Mouse (Mus musculus): ENCODE results near the gene Yy1.

Yy1 gene

GRCm38 (mm10) chr12:108792546-108793452, at the start of gene Yy1:
Yy1 (plus strand) TSS chr12:108792973.
- DNase-seq (ENCODE audit: low read depth, low spot score): peak; percentile 100

- no peak for DNase-seq (ENCODE audit: low read depth, low spot score)
Observed at GRCm38 (mm10) chr12:108745990-108746389, 46.8 kb upstream of the Yy1 start.

GRCm38 (mm10) chr12:108749019-108749418, 43.8 kb upstream of the Yy1 start:
- no peak for DNase-seq (ENCODE audit: low read depth, low spot score)

DNA sequence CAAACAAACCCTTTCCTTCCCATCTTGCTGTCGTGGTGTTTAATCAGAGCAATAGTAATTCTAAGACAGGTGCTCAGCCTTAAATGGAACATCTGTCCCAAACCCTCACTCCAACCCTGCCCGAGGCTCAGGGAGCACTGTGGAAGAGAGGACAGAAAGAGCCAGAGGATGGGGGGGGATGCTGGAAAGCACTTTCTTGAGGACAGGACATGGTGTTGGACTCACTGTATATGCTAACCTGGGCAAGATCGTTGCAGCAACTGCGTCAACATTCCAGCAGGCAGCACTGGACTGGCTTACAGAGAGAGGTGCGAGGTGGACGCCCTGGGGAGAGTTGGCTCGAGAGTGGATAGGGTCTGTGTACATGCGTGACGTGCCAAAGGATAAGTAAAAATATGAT, 43.3 kb upstream of the Yy1 start:
- no peak for DNase-seq (ENCODE audit: low read depth, low spot score)

- DNase-seq (ENCODE audit: low read depth, low spot score): no peak
Observed at GRCm38 (mm10) chr12:108750226-108750625, 42.5 kb upstream of the Yy1 start.

DNA sequence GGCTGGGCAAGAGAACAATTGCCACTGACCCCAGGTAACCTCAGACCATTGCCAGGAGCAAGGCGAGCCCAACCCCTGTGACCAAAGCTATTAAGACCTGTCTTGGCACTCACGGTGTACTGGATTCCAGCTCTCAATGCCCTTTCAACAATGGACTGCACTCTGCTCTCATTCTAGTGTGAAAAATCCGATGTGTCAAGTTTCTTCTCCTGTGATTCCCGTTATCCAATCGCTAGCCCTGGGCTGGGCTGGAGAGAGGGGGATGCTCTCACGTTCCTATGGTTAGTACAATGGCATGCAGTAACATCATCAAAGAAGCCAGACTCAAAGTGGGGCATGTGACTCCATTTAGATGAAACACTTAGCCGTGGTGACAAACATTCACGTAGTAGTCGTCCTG, 41.0 kb upstream of the Yy1 start:
- no peak for DNase-seq (ENCODE audit: low read depth, low spot score)

GRCm38 (mm10) chr12:108755141-108755540, 37.6 kb upstream of the Yy1 start:
- DNase-seq (ENCODE audit: low read depth, low spot score): no peak

DNA sequence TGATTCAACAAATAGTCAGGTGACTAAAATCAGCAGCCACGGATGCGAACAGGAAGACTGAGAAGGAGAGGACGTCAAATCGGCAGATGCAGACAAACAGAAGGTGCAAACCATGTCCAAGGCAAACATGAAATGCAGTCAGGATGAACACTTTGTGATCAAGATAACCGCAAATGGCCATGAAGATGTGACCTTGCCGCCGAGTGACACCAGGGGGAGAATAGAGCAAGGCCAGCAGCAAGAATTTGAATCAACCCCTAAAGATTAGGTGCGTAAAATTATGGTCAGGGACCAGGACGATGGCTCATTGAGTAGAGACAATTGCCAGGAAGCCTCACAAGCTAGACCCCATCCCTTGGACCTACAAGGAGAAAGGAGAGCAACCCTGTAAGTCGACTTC, 36.2 kb upstream of the Yy1 start:
- DNase-seq (ENCODE audit: low read depth, low spot score): no peak

- peak; percentile 98 for DNase-seq (ENCODE audit: low read depth, low spot score)
Observed at GRCm38 (mm10) chr12:108757717-108758257, 35.0 kb upstream of the Yy1 start.

DNA sequence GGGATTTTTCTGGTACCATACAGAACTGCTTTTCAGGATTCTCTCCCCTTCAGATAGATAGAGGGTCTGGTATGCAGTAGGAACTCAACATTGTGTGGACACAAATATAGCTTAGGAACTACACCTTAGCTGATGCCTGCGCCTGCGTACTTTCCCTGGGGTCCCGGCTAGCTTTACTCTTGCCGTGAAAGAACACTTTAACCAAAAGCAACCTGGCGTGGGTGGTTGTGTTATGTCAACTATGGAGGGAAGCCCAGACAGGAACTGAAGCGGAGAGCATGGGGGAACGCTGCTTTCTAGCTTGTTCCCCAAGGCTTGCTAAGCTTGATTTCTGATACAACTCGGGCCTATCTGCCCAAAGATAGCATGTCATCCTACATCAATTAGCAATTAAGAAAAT, 34.5 kb upstream of the Yy1 start:
- no peak for DNase-seq (ENCODE audit: low read depth, low spot score)

GRCm38 (mm10) chr12:108758682-108759081, 34.1 kb upstream of the Yy1 start:
- no peak for DNase-seq (ENCODE audit: low read depth, low spot score)

- no peak for DNase-seq (ENCODE audit: low read depth, low spot score)
Observed at GRCm38 (mm10) chr12:108759266-108759665, 33.5 kb upstream of the Yy1 start.

GRCm38 (mm10) chr12:108760016-108760415, 32.8 kb upstream of the Yy1 start:
- DNase-seq (ENCODE audit: low read depth, low spot score): no peak

DNA sequence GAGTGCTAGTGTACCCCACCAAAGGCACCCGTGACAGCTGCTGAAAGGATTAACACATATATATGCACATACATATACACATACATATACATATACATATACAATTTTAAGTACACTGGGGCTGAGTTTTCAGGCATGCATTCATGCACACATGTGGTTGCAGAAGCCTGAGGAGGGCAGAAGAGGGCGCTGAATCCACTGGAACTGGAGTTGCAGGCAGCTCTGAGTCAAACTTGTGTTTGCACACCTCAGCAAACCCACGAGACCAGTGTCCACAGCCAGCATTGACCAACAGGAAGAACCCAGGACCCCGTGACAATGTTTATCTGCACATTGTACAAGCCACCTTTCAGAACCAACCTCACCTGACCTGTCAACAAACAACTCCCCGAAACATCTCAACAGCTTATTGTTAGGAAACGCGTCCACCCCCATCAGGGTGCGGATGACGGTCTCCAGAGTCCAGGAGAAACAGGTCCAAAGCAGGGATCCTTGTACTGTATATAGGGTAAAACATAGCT, 32.2 kb upstream of the Yy1 start:
- DNase-seq (ENCODE audit: low read depth, low spot score): peak; percentile 55

- peak; percentile 81 for DNase-seq (ENCODE audit: low read depth, low spot score)
Observed at GRCm38 (mm10) chr12:108761209-108761608, 31.6 kb upstream of the Yy1 start.

- DNase-seq (ENCODE audit: low read depth, low spot score): no peak
Observed at GRCm38 (mm10) chr12:108761665-108762064, 31.1 kb upstream of the Yy1 start.

DNA sequence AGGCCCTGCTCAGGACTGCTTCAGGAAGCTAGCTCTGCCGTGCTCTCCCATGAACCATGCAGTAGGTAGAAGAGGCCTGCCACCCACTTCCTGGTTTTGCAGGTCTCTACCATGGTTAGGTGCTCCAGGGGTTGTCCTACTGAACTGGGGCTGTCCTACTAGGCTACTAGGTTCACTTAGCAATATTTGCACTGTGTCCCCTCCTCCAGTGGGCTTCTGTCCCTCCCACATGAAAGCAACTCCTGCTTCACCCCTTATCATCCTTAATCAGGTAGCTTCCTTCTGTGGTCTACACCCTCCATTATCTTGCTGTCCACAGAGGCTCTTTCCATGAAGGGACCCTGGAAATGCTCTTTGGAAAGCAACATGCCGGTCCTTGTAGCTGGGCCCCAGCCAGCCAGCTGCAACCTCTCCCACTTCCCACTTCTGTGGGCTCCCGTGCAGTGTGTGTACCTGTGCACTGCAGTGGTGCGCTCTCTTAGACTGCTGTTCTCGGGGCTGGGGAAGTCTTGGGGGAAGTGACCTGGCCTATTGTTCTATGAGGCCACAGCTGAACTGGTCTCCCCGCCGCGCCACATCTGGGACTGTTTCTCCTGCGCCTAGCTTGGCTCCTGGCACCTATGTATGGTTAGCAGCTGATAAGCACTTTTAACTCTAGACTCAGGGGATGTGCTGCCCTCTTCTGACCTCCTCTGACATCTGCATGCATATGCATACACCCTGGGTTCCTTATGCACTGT, 29.5 kb upstream of the Yy1 start:
- peak; percentile 78 for DNase-seq (ENCODE audit: low read depth, low spot score)

GRCm38 (mm10) chr12:108764917-108765678, 27.7 kb upstream of the Yy1 start:
- DNase-seq (ENCODE audit: low read depth, low spot score): peak; percentile 80

DNA sequence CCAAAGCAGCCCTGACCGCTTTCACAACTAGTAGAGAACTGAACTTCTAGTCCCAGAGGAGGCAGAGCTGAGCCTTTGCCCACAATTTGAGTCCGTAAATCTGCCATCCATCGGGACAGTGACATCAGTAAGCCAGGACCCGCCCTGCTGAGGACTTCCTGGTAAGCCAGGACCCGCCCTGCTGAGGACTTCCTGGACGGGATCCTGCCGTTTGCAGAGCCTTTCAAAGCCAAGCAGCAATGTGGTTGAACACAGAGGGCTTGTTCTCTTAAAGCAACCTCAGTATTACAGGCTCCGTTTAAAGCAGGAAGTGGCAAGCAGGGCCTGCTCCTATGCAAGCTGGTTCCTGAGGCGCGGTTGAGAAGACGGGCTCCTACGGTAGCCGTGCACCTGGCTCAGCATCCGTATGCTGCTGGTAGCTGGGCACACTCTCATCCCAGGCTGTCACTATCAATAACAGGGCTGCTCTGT, 27.0 kb upstream of the Yy1 start:
- DNase-seq (ENCODE audit: low read depth, low spot score): peak; percentile 93

DNA sequence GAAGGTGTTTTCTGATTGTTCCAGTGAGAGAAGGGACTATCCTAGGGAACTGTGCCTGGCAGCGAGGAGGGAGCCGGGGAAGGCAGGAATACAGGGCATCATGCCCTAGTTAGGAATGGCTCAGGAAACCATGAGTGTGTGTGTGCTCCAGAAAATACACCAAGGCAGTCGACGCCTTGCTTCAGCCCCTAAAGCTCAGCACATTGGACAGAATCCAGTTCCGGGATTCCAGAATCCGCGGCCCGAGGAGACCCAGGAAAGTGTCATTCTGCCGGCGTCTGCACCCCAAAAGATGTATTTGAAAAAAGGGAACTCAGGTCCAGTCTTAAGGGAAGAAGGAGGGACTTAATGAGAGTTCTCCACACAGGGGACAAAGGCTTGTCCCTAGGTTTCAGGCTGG, 26.5 kb upstream of the Yy1 start:
- no peak for DNase-seq (ENCODE audit: low read depth, low spot score)

DNA sequence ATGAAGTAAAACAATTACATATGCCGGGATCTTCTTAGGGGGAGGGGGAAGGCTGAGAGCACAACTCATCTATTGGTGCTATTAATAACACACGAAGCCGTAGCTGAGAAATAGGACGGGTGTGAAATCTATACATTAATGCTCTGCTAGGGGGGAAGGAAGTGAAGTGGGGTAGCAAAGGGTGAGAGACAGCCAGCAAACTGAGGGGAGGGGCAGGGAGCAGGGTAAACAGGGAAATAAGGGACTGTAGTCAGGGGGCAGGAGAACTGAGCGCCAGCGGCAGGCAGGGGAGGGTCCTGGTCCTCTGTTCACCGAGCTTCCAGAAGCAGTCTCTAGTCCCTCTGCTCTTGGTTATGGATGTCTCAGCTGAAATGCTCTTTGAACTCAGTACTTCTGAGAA, 25.9 kb upstream of the Yy1 start:
- peak; percentile 22 for DNase-seq (ENCODE audit: low read depth, low spot score)

Measured in CD4-positive helper T cell, adult 2 months (primary cell).